Mouse (Mus musculus): ENCODE results near the gene Sycp3. TPM values are rescaled to one million over a fixed set of nuclear protein-coding genes. Genes with fewer than 3 reads are reported as not detected.
"Not testable (repeated sequence)": the region's sequence is repeated elsewhere in the genome, so short reads cannot be mapped to it uniquely, and the experiment has no call there.

Sycp3 gene
- polyA plus RNA-seq, 1 experiment from 2014 or later, result not detected

DNA sequence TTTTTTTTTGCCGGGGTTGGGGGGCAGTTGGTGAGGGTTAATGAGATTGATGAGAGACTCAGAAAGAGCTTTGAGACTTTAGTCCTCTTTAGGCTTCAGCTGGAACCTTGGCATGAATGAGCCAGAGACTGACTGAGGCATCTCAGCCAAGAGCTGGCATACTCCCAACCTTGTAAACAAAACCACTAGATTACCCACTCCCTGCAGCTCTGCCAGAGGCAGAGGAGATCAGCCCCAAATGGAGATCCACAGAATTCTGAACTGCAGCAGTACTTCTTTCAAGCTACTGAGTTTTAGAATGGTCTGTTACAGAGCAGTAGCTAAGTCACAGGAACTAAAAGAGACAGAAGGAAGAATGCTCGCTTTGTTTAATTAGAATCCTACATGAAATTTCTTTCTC lies 8.1 kb upstream of the Sycp3 start:
- CTCF ChIA-PET, result interaction anchor here (0.8 to 0.9 kb wide), 2 partner anchors 25 to 74 kb away, joined by 3 to 4 read pairs; no protein-coding TSS in a partner anchor
- ATAC-seq, result peak; percentile 69

GRCm38 (mm10) chr10:88451990-88452389 lies 7.4 kb upstream of the Sycp3 start:
- TF ChIP-seq CTCF (IDR thresholded peaks at IDR 0.05), result no peak
- ChIA-PET POLR2A (no interaction called here), CTCF (interaction anchor here (0.9 to 1.4 kb wide), 3 partner anchors 69 to 275 kb away, joined by 3 to 4 read pairs (median 3); no protein-coding TSS in a partner anchor)
- ATAC-seq, result peak; percentile 65
- no peaks in the 10 kb centered on the region for H3K27me3 ChIP-seq
- in situ Hi-C loops (cut with MboI; ENCODE audit: low pct_unique_long_range_greater_than_20kb), result no loop called here
- no peak for DNase-seq (ENCODE audit: low read depth, low spot score)

More for the DNA sequence above, 8.1 kb upstream of the Sycp3 start:
- peak; percentile 33 for DNase-seq (ENCODE audit: low read depth, low spot score)
- POLR2A ChIA-PET, result no interaction called here
- no peaks in the 10 kb centered on the region for H3K27me3 ChIP-seq
- in situ Hi-C loops (cut with MboI; ENCODE audit: low pct_unique_long_range_greater_than_20kb), result no loop called here
- no peak for TF ChIP-seq CTCF (IDR thresholded peaks at IDR 0.05)

DNA sequence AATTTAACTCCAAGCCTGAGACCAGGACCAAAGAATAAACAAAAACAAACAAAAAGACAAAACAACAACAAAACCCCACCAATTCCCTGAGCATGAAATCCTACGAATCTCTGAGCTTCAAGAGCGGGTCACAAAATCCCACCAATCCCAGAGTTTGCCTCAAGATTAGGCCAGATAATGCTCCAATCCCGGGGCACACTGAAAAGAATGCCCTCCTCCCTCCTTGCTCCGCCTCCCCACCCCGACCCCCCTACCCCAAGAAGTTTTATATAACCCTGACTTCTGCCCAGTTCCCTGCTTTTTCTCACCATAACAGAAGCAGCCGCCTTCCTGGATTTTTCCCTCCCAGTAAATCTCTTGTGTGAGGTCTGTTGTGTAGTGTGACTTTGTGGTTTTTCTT lies 1.6 kb upstream of the Sycp3 start:
- H3K27me3 ChIP-seq, result no peaks in the 10 kb centered on the region
- in situ Hi-C loops (cut with MboI; ENCODE audit: low pct_unique_long_range_greater_than_20kb), result no loop called here
- no peak for ATAC-seq
- ChIA-PET POLR2A (no interaction called here), CTCF (no interaction called here)
- no peak for TF ChIP-seq CTCF (IDR thresholded peaks at IDR 0.05)
- no peak for DNase-seq (ENCODE audit: low read depth, low spot score)

DNA sequence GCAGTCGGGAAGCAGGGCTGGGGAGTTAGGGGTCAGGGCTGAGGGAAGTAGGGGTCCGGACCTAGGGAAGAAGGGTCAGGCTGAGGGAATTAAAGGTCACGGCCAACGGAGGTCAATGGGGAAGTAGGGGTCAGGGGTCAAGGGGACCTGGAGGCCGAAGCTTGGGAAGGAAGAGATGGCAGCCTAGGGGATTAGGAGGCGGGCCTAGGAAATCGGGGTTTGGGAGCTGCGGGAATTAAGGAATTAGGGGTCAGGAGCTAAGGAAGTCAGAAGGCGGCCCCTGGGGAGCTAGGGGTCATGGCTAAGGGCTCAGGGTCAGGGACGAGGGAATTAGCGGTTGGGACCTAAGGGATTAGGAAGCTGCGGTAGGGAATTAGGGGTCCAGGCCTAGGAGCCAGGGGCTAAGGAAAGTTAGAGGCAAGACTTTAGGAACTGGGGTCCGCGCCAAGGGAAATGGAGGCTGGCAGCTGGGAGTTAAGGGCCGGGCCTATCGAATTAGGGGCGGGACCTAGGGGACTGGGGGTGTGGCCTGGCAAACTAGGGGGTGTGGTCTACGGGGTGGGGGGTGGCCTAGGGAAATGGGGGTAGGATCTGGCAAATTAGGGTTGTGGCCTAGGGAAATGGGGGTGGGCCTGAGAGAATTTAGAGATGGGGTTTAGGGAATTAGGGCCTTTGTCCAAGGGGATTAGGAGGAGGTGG lies 902 bp downstream of the Sycp3 start:
- ATAC-seq, result no peak

DNA sequence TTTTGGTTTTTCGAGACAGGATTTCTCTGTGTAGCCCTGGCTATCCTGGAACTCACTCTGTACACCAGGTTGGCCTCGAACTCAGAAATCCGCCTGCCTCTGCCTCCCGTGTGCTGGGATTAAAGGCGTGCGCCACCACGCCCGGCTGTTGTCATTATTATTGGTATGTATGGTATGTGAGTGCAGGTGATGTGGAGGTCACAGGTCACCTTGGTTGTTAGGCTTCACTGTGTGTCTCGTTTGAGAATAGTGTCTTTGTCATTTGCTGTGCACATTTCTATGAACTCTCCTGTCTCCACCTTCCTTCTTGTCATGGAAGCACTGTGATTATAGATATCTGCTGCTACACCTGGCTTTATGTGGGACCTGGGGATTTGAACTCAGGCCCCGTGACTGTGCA lies 23.5 kb downstream of the Sycp3 start:
- ATAC-seq; CTCF ChIA-PET; H3K27me3 ChIP-seq; in situ Hi-C loops (cut with MboI; ENCODE audit: low pct_unique_long_range_greater_than_20kb); POLR2A ChIA-PET; DNase-seq (ENCODE audit: low read depth, low spot score): not testable (repeated sequence)

More for the DNA sequence above, 902 bp downstream of the Sycp3 start:
- TF ChIP-seq CTCF (IDR thresholded peaks at IDR 0.05), result no peak
- in situ Hi-C loops (cut with MboI; ENCODE audit: low pct_unique_long_range_greater_than_20kb), result no loop called here
- ChIA-PET POLR2A (no interaction called here), CTCF (no interaction called here)
- no peak for DNase-seq (ENCODE audit: low read depth, low spot score)
- no peaks in the 10 kb centered on the region for H3K27me3 ChIP-seq

DNA sequence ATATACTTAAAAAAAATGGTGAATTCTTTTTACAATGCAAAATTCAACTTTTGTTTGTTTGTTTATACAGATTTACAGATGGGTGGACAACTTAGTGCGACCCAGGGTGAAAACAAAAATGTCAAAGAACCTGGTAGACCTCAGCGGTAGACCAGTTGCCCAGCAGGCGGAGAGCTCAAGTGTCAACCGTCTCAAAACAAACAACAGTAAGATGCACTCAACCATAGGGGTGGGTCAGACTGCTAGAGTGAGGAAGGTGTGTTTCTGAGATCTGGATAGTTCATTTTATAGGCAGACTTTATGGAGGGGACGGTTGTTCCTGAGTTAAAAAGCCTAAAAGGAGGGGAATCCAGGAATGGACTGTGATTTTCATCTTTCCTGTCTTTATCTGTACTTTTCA lies 29.3 kb downstream of the Sycp3 start:
- in situ Hi-C loops (cut with MboI; ENCODE audit: low pct_unique_long_range_greater_than_20kb), result no loop called here

DNA sequence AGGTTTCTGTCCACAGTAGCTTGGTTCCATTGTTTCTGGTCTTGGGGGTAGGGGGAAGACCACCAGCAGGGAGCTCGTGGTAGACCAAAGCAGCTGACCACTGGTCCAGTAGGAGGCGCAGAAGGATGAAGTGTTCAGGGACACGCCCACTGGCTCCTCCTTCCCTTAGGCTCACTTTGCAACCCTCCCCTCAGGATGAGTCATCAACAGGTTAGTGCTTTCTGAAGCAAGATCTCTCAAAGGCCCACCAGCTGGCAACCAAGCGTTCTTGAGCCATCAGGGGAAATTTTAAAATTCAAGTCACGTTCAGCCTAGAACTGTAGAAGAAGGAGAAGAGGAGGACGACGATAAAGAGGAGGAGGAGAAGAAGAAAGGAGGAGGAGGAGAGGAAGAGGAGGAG lies 32.3 kb downstream of the Sycp3 start:
- no peaks in the 10 kb centered on the region for H3K27me3 ChIP-seq
- ATAC-seq, result no peak
- ChIA-PET CTCF (no interaction called here), POLR2A (interaction anchor here (0.6 kb wide), 1 partner anchor 22 kb away, joined by 6 read pairs; no protein-coding TSS in a partner anchor)
- TF ChIP-seq CTCF (IDR thresholded peaks at IDR 0.05), result no peak
- in situ Hi-C loops (cut with MboI; ENCODE audit: low pct_unique_long_range_greater_than_20kb), result no loop called here
- DNase-seq (ENCODE audit: low read depth, low spot score), result no peak

More for the DNA sequence above, 29.3 kb downstream of the Sycp3 start:
- ATAC-seq (no peak), DNase-seq (ENCODE audit: low read depth, low spot score) (no peak)
- POLR2A ChIA-PET, result interaction anchor here (1.3 kb wide), 1 partner anchor 15 kb away, joined by 3 read pairs; the partner anchor contains the start of gene Chpt1
- CTCF ChIA-PET, result interaction anchor here (1.7 kb wide), 1 partner anchor 13 kb away, joined by 8 read pairs; no protein-coding TSS in a partner anchor
- H3K27me3 ChIP-seq, result no peaks in the 10 kb centered on the region
- no peak for TF ChIP-seq CTCF (IDR thresholded peaks at IDR 0.05)

DNA sequence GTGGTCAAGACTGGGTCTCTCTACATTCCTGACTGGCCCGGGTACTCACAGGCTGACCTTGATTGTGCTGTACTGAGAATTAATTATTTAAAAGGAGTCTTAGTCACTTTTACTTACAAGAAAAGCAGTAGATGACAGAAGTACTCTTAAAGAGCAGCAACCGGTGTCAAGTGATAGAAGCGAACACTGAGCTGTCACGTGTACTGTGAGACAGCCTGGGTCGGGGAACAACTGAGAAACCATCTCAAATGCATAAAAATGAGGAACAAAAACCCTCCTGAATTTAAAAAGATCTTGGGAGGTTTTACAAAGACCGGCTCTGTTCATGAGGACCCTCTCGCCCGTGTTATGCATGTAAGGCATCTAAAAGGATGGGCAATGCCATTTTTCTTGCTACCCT lies 33.3 kb downstream of the Sycp3 start:
- H3K27me3 ChIP-seq, result no peaks in the 10 kb centered on the region
- ATAC-seq (no peak), DNase-seq (ENCODE audit: low read depth, low spot score) (no peak)
- in situ Hi-C loops (cut with MboI; ENCODE audit: low pct_unique_long_range_greater_than_20kb), result no loop called here
- CTCF ChIA-PET, result no interaction called here
- POLR2A ChIA-PET, result no interaction called here
- no peak for TF ChIP-seq CTCF (IDR thresholded peaks at IDR 0.05)

- no peaks in the 10 kb centered on the region for H3K27me3 ChIP-seq
- CTCF ChIA-PET, result no interaction called here
- DNase-seq (ENCODE audit: low read depth, low spot score), result no peak
- POLR2A ChIA-PET, result no interaction called here
- ATAC-seq, result no peak
- in situ Hi-C loops (cut with MboI; ENCODE audit: low pct_unique_long_range_greater_than_20kb), result no loop called here
- TF ChIP-seq CTCF (IDR thresholded peaks at IDR 0.05), result no peak
Measured at GRCm38 (mm10) chr10:88494959-88495587, 35.7 kb downstream of the Sycp3 start.

GRCm38 (mm10) chr10:88496864-88497564 lies 37.6 kb downstream of the Sycp3 start:
- ChIA-PET POLR2A (no interaction called here), CTCF (no interaction called here)
- H3K27me3 ChIP-seq, result no peaks in the 10 kb centered on the region
- no peak for TF ChIP-seq CTCF (IDR thresholded peaks at IDR 0.05)
- no peak for ATAC-seq
- DNase-seq (ENCODE audit: low read depth, low spot score), result no peak
- in situ Hi-C loops (cut with MboI; ENCODE audit: low pct_unique_long_range_greater_than_20kb), result no loop called here

DNA sequence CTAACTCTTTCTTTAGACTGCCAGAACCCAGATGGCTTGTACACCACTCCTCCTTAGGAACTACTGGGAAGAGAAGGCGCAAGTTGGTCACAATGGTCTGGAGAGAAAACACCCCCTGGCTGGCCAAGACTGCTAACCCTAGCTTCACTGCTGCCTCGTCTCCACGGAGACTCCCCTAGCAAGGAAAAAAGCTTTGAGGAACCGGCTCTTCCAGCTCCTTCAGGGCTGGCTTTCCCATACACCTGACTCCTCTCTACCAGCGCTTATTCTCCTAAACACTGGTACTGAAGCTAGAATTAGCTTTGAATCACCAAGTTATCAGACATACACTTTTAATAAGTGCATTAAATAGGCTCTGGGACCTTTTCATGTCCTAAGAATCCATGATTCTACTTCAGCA lies 40.6 kb downstream of the Sycp3 start:
- no peak for ATAC-seq
- no peaks in the 10 kb centered on the region for H3K27me3 ChIP-seq
- in situ Hi-C loops (cut with MboI; ENCODE audit: low pct_unique_long_range_greater_than_20kb), result no loop called here
- TF ChIP-seq CTCF (IDR thresholded peaks at IDR 0.05), result no peak
- ChIA-PET POLR2A (interaction anchor here (0.6 kb wide), 1 partner anchor 666 kb away, joined by 5 read pairs; no protein-coding TSS in a partner anchor), CTCF (interaction anchor here (2.5 kb wide), 1 partner anchor 11 kb away, joined by 8 read pairs; no protein-coding TSS in a partner anchor)
- no peak for DNase-seq (ENCODE audit: low read depth, low spot score)

Measured in Patski (cell line).